Mouse (Mus musculus) ES-E14 (cell line): ENCODE results near the gene Cyp2s1.

ENCODE experiments used
- CHD2 ChIP-seq: IDR thresholded peaks from 2 replicates; pipeline ENCODE4 v1.6.1; 2014; ENCODE audit warnings: mild to moderate bottlenecking, low read depth, low read length, inconsistent platforms
- HCFC1 ChIP-seq: IDR thresholded peaks from 2 replicates; pipeline ENCODE4 v1.6.1; 2012; ENCODE audit warnings: low read length, inconsistent platforms, borderline replicate concordance; ENCODE audit not compliant: insufficient read depth
- MAFK ChIP-seq: IDR thresholded peaks from 2 replicates; pipeline ENCODE4 v1.6.1; 2014; ENCODE audit warnings: mild to moderate bottlenecking, low read depth, low read length, inconsistent platforms; ENCODE audit not compliant: insufficient read depth
- ZC3H11A ChIP-seq: IDR thresholded peaks from 2 replicates; pipeline ENCODE4 v1.6.1; 2012; ENCODE audit warnings: low read depth, mild to moderate bottlenecking, inconsistent platforms, low read length, borderline replicate concordance
- ZNF384 ChIP-seq: IDR thresholded peaks from 2 replicates; pipeline ENCODE4 v1.6.1; 2012; ENCODE audit warnings: low read depth, low read length, inconsistent platforms

DNA sequence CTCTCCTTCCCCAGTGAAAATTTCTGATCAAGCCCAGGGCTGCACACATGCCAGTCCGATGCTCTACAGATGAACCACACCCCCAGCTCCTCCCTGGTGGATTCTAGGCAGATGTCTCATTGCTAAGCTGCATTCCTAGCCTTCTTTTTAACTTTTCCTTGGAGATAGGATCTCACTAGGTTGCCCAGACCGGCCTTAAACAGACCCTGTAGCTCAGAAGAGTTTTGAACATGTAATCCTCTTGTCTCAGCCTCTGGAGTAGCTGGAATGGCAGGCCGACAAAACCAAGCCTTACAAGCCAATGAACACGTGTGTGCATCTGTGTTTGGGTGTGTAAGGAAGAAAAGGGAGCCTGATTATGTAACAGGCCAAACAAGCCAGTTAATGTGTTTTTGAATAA, 36.0 kb downstream of the Cyp2s1 start:
- TF ChIP-seq MAFK (no peak), HCFC1 (no peak), CHD2 (no peak), ZC3H11A (no peak), ZNF384 (no peak)
